Comparison of ENCODE assay signal across 25 mouse cellular contexts in genomic region chr12:80609928-80610327, GRCm38 (mm10). TPM values are rescaled to one million over a fixed set of nuclear protein-coding genes. Genes with fewer than 3 reads are reported as not detected.
DNase-seq lines count a peak whose midpoint lies in the region; ATAC-seq and TF ChIP-seq lines count a peak whose summit lies in the region.
"Had no signal": no experiment of that assay in that cellular context is flagged by ENCODE, and none has a peak within 500 bp of the region (broad histone marks: within the 10 kb centered on the region; RNA-seq: fewer than 3 reads in every experiment).

No protein-coding gene starts in this region.

- no peak overlapping the region for H3K4me3 ChIP-seq in heart, adult 2 months
- H3K4me3 ChIP-seq in heart, embryonic 10.5 days, result no peak overlapping the region
- no peak overlapping the region for H3K4me3 ChIP-seq in heart, embryonic 13.5 days
- H3K4me3 ChIP-seq: embryonic facial prominence, embryonic 10.5 days; forebrain, embryonic 15.5 days; hindbrain, embryonic 10.5 days; limb, embryonic 12.5 days; neural tube, embryonic 12.5 days; stomach, embryonic 15.5 days had no signal

- no peaks in the 10 kb centered on the region for H3K79me2 ChIP-seq in heart, adult 2 months (replicated peaks; ENCODE audit: control insufficient read depth, insufficient read depth, low read length)

- ATAC-seq in heart, embryonic 13.5 days (ENCODE audit: extremely low read depth, insufficient number of reproducible peaks, low FRiP score, low TSS enrichment), result no peak
- ATAC-seq in inflammation-experienced regulatory T-cells, adult 6 months, result no peak
- ATAC-seq: forebrain, embryonic 15.5 days; hindbrain, embryonic 16.5 days; intestine, embryonic 16.5 days had no signal

- no peak overlapping the region for H3K9ac ChIP-seq in heart, adult 2 months (ENCODE audit: low read depth, low read length)
- H3K9ac ChIP-seq in heart, embryonic 13.5 days, result no peak overlapping the region
- H3K9ac ChIP-seq: forebrain, embryonic 15.5 days; limb, embryonic 12.5 days; neural tube, embryonic 12.5 days; stomach, embryonic 15.5 days had no signal

- no peaks in the 10 kb centered on the region for H3K9me3 ChIP-seq in heart, embryonic 10.5 days
- H3K9me3 ChIP-seq in heart, embryonic 13.5 days, result no peaks in the 10 kb centered on the region
- H3K9me3 ChIP-seq: embryonic facial prominence, embryonic 10.5 days; forebrain, embryonic 15.5 days; hindbrain, embryonic 10.5 days; limb, embryonic 12.5 days; neural tube, embryonic 12.5 days; stomach, embryonic 15.5 days had no signal

- 0 out of 2 replicates have a peak, but pooled peaks have one; percentile 15 for TF ChIP-seq POLR2A in heart, adult 2 months (IDR thresholded peaks at IDR 0.05; ENCODE audit: insufficient read depth, low read depth, low read length)

- intact Hi-C loops in heart, adult 2 months (cut with DNase I), result loop anchor here (5.0 kb wide), 1 partner anchor 108 kb away; no protein-coding TSS in a partner anchor
- intact Hi-C loops in heart, postnatal 14 days (cut with DNase I), result no loop called here

- DNase-seq in heart, adult 2 months, result peak; percentile 33 to 52
- no peak for DNase-seq in heart, embryonic 10.5 days (ENCODE audit: low spot score)
- DNase-seq in adipocyte (ENCODE audit: low spot score), result peak; percentile 29
- peak; percentile 36 to 57 for DNase-seq in heart, postnatal 14 days
- DNase-seq in thymus, postnatal 10 days (ENCODE audit: low spot score in 2 of 2), result no peak
- DNase-seq: adrenal gland, postnatal 25 days; cerebellum, adult 9-10 months; gastrocnemius, postnatal 14 days; kidney, adult 9 months; kidney, postnatal 14 days; lung, adult 18-20 months; lung, postnatal 10 days; midbrain, embryonic 14.5 days; thymus, postnatal 36 days had no signal

- H3K4me1 ChIP-seq in heart, adult 2 months (ENCODE audit: control insufficient read depth, insufficient read depth, low read length), result peaks cover 1% of the 10 kb centered on the region; the same call in 1 of the 2 replicates
- peaks cover 8% of the 10 kb centered on the region; the same call in 1 of the 2 replicates for H3K4me1 ChIP-seq in heart, embryonic 10.5 days
- H3K4me1 ChIP-seq in heart, embryonic 13.5 days, result peaks cover 14% of the 10 kb centered on the region
- H3K4me1 ChIP-seq: embryonic facial prominence, embryonic 10.5 days; forebrain, embryonic 15.5 days; hindbrain, embryonic 10.5 days; limb, embryonic 12.5 days; neural tube, embryonic 12.5 days; stomach, embryonic 15.5 days had no signal

- peak overlapping the region; percentile 18; the same call in 1 of the 2 replicates for H3K4me2 ChIP-seq in heart, embryonic 13.5 days
- H3K4me2 ChIP-seq: forebrain, embryonic 15.5 days; limb, embryonic 12.5 days; liver, embryonic 11.5 days; neural tube, embryonic 12.5 days; stomach, embryonic 15.5 days had no signal

- TF ChIP-seq EP300 in heart, adult 2 months (IDR thresholded peaks at IDR 0.05; ENCODE audit: insufficient read depth, low read depth, low read length), result 0 out of 2 replicates have a peak, but pooled peaks have one; percentile 38

- no peaks in the 10 kb centered on the region for H3K36me3 ChIP-seq in heart, adult 2 months (ENCODE audit: control insufficient read depth, insufficient read depth, low read length)
- no peaks in the 10 kb centered on the region for H3K36me3 ChIP-seq in heart, embryonic 10.5 days
- no peaks in the 10 kb centered on the region for H3K36me3 ChIP-seq in heart, embryonic 13.5 days
- H3K36me3 ChIP-seq: forebrain, embryonic 15.5 days; limb, embryonic 12.5 days; stomach, embryonic 15.5 days had no signal

- H3K27me3 ChIP-seq in heart, adult 2 months (ENCODE audit: control insufficient read depth, insufficient read depth, low read length), result no peaks in the 10 kb centered on the region
- H3K27me3 ChIP-seq in heart, embryonic 10.5 days (ENCODE audit: insufficient read depth, poor library complexity, severe bottlenecking), result no peaks in the 10 kb centered on the region
- H3K27me3 ChIP-seq in heart, embryonic 13.5 days (replicated peaks), result no peaks in the 10 kb centered on the region
- H3K27me3 ChIP-seq: forebrain, embryonic 15.5 days; limb, embryonic 12.5 days; neural tube, embryonic 12.5 days; stomach, embryonic 15.5 days had no signal

- H3K27ac ChIP-seq in heart, adult 2 months, result peak overlapping the region; percentile 78
- no peak overlapping the region for H3K27ac ChIP-seq in heart, embryonic 10.5 days
- peak overlapping the region; percentile 79 for H3K27ac ChIP-seq in heart, embryonic 13.5 days (replicated peaks)
- H3K27ac ChIP-seq: embryonic facial prominence, embryonic 10.5 days; forebrain, embryonic 15.5 days; hindbrain, embryonic 10.5 days; limb, embryonic 12.5 days; neural tube, embryonic 12.5 days; stomach, embryonic 15.5 days had no signal

- 30% methylated on average over 3 of the region's 3 CpGs for WGBS in heart, adult 2 months
- 47% methylated on average over 3 of the region's 3 CpGs for WGBS in heart, embryonic 10.5 days
- WGBS in heart, embryonic 13.5 days, result 28% methylated on average over 3 of the region's 3 CpGs

- no peak for TF ChIP-seq CTCF in heart, adult 2 months (IDR thresholded peaks at IDR 0.05)

RNA-seq across cellular contexts. Expression of gene Slc39a9, which starts 33.8 kb away (rescaled TPM):
- total RNA-seq in heart, adult 2 months (2021), result 10 to 100 TPM; 15.6 to 17.4 TPM
- polyA plus RNA-seq in heart, adult 2 months (2012; rRNA removed), result 18.1 and 24.7 TPM in 2 replicates
- polyA plus RNA-seq in heart, embryonic 10.5 days (2016; fragmentation: Nextera tagmentation; extraction: Ambion mirVana), result 21.6 and 24.5 TPM in 2 replicates
- 15.9 and 17.2 TPM in 2 replicates for polyA plus RNA-seq in heart, embryonic 13.5 days (2015; fragmentation: Nextera tagmentation; extraction: Ambion mirVana)
- total RNA-seq in heart, postnatal 14 days (2021), result 10 to 100 TPM; 20.1 to 22.6 TPM
- 10 to 100 TPM; 22.2 to 22.7 (median 22.5) TPM for polyA plus RNA-seq in inflammation-experienced regulatory T-cells, adult 6 months (2017; shearing (Covaris generic))

RNA-seq across cellular contexts. Expression of gene Erh, which starts 34.2 kb away (rescaled TPM):
- total RNA-seq in heart, adult 2 months (2021), result 10 to 100 TPM; 17.9 to 23.8 TPM
- 22.4 and 29.5 TPM in 2 replicates for polyA plus RNA-seq in heart, adult 2 months (2012; rRNA removed)
- polyA plus RNA-seq in heart, embryonic 10.5 days (2016; fragmentation: Nextera tagmentation; extraction: Ambion mirVana), result 265 and 347 TPM in 2 replicates
- 165 and 195 TPM in 2 replicates for polyA plus RNA-seq in heart, embryonic 13.5 days (2015; fragmentation: Nextera tagmentation; extraction: Ambion mirVana)
- total RNA-seq in heart, postnatal 14 days (2021), result 10 to 100 TPM; 24.8 to 28.6 TPM
- 100 to 1,000 TPM; 131 to 147 (median 146) TPM for polyA plus RNA-seq in inflammation-experienced regulatory T-cells, adult 6 months (2017; shearing (Covaris generic))

Comparison
In these comparisons a context has a peak if more than half of its experiments do, and no peak if none do; other contexts are left out.
1. DNase-seq: peak in heart, adult 2 months (2 of 2), adipocyte (single experiment) and heart, postnatal 14 days (2 of 2); none in heart, embryonic 10.5 days (single experiment) and thymus, postnatal 10 days (0 of 2).